Mouse (Mus musculus) T-cell, adult 2 months (primary cell): ENCODE measurements around the gene Gm3099.
"Not testable (repeated sequence)": the region's sequence is repeated elsewhere in the genome, so short reads cannot be mapped to it uniquely, and the experiment has no call there.

Source experiments
- DNase-seq: peaks from one replicate; pipeline ENCODE4 v3.0.0; 2022; ENCODE audit warnings: low spot score

The Gm3099 gene

GRCm38 (mm10) chr14:3998094-3998493 is at the start of gene Gm3099:
Gm3099 (plus strand) TSS chr14:3998394.
- not testable (repeated sequence) for DNase-seq

GRCm38 (mm10) chr14:3963247-3963646 is 34.9 kb upstream of the Gm3099 start, which contains the start of gene Gm3095:
Gm3095 (plus strand) TSS chr14:3963547.
- DNase-seq = not testable (repeated sequence)

DNA sequence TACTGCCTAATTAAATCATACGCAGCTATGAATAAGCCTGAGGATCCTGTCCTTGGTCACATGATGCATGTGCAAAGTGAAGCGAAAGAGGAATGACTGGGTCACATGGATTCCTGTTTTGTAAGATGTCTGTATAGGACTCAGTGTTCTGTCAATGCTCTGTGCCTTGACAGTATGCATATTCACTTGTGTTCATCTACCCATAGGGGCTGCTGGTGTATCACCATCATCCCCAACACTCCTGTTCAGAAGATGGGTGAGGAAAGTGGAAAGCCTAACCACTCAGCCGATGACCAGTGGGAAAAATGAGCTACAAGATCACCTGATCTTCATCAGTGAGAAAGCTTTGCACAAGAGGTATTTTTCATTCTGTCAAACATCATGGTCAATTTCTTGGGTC is 25.4 kb downstream of the Gm3099 start, which contains the start of gene Gm5796:
Gm5796 (plus strand) TSS at position 301 of the 400 bp plus-strand sequence.
- not testable (repeated sequence) for DNase-seq
